Mouse (Mus musculus) MEL (cell line): ENCODE results near the gene Rpl3.

Experiments
- CTCF ChIP-seq, 3 experiments: IDR thresholded peaks in 2 of 3; conservative IDR thresholded peaks in 1 of 3; 2 replicates each; pipeline ENCODE4 v1.5.1; 2011 to 2012; ENCODE audit warnings: low read length in 3 of 3, low read depth in 2 of 3, mild to moderate bottlenecking in 2 of 3, improper control_type of control experiment in 1 of 3, inconsistent platforms in 1 of 3, mixed read lengths in 1 of 3, moderate library complexity in 1 of 3; ENCODE audit not compliant: control insufficient read depth in 1 of 3, insufficient read depth in 1 of 3, poor library complexity in 1 of 3, severe bottlenecking in 1 of 3
- E2F4 ChIP-seq: IDR thresholded peaks from 2 replicates; pipeline ENCODE4 v1.6.1; 2011; ENCODE audit warnings: low read depth, low read length, improper control_type of control experiment, borderline replicate concordance
- EP300 ChIP-seq, 2 experiments: IDR thresholded peaks; 2 replicates each; pipeline ENCODE4 v1.6.1; 2011; ENCODE audit warnings: improper control_type of control experiment in 2 of 2, low read length in 2 of 2, low read depth in 1 of 2, mild to moderate bottlenecking in 1 of 2
- ETS1 ChIP-seq: IDR thresholded peaks from 2 replicates; pipeline ENCODE4 v1.6.1; 2012; ENCODE audit warnings: low read depth, mild to moderate bottlenecking, inconsistent platforms, low read length, improper control_type of control experiment, moderate library complexity
- GATA1 ChIP-seq: IDR thresholded peaks from 2 replicates; pipeline ENCODE4 v1.6.1; 2011; ENCODE audit warnings: low read depth, low read length, improper control_type of control experiment
- KAT2A ChIP-seq: conservative IDR thresholded peaks from 2 replicates; pipeline ENCODE4 v1.6.1; 2012; ENCODE audit warnings: low read depth, low read length, improper control_type of control experiment, inconsistent platforms
- MAZ ChIP-seq: IDR thresholded peaks from 2 replicates; pipeline ENCODE4 v1.6.1; 2012; ENCODE audit warnings: low read depth, mild to moderate bottlenecking, inconsistent platforms, low read length, improper control_type of control experiment
- MEF2A ChIP-seq: IDR thresholded peaks from 2 replicates; pipeline ENCODE4 v1.6.1; 2014; ENCODE audit warnings: low read depth, mild to moderate bottlenecking, inconsistent platforms, low read length, improper control_type of control experiment; ENCODE audit not compliant: poor library complexity, insufficient replicate concordance, severe bottlenecking; ENCODE audit errors: extremely low read depth
- NELFE ChIP-seq: IDR thresholded peaks from 2 replicates; pipeline ENCODE4 v1.6.1; 2011; ENCODE audit warnings: low read depth, low read length, improper control_type of control experiment
- POLR2A ChIP-seq, 2 experiments: IDR thresholded peaks; 2 replicates each; pipeline ENCODE4 v1.6.1; 2011 to 2012; ENCODE audit warnings: low read length in 2 of 2, mild to moderate bottlenecking in 2 of 2, control low read depth in 1 of 2, improper control_type of control experiment in 1 of 2, low read depth in 1 of 2, moderate library complexity in 1 of 2; ENCODE audit not compliant: control insufficient read depth in 1 of 2, insufficient read depth in 1 of 2, poor library complexity in 1 of 2
- POLR2AphosphoS5 ChIP-seq: IDR thresholded peaks from 2 replicates; pipeline ENCODE4 v1.6.1; 2012; ENCODE audit warnings: low read depth, borderline replicate concordance, mild to moderate bottlenecking, inconsistent platforms, low read length, moderate library complexity, mixed read lengths
- TCF12 ChIP-seq: IDR thresholded peaks from 2 replicates; pipeline ENCODE4 v1.6.1; 2014; ENCODE audit warnings: low read depth, mild to moderate bottlenecking, inconsistent platforms, low read length, improper control_type of control experiment, moderate library complexity
- ZC3H11A ChIP-seq: IDR thresholded peaks from 2 replicates; pipeline ENCODE4 v1.6.1; 2012; ENCODE audit warnings: low read depth, mild to moderate bottlenecking, inconsistent platforms, low read length, improper control_type of control experiment
- ZNF384 ChIP-seq: IDR thresholded peaks from 2 replicates; pipeline ENCODE4 v1.6.1; 2012; ENCODE audit warnings: low read depth, mild to moderate bottlenecking, inconsistent platforms, low read length, improper control_type of control experiment

DNA sequence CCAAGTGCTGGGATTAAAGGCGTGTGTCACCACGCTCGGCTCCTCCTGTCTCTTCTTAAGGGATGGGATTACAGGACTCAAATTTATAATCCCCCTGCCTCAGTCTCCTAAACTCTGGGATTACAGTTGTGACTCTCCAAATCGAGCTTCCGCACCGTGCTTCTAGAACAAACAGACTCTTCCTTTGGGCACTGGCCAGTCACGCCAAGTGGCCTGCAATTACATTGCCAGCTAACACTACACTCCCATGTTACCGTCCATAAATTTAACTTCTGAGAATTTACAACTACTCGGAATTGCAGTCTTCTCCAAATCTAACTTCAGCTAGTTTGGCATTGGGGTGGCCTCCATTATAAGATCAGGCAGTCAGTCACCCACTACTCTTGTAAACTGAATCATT, 40.8 kb upstream of the Rpl3 start:
- TF ChIP-seq CTCF (IDR thresholded peaks at IDR 0.05 in 2 of 3, conservative IDR thresholded peaks at IDR 0.05 in 1 of 3; ENCODE audit: control insufficient read depth in 1 of 3, insufficient read depth in 1 of 3, low read depth in 2 of 3, low read length in 3 of 3, poor library complexity in 1 of 3, severe bottlenecking in 1 of 3) (no peak), GATA1 (no peak), TCF12 (no peak), MEF2A (no peak), ZC3H11A (no peak), ETS1 (no peak), E2F4 (no peak), POLR2AphosphoS5 (no peak), POLR2A (IDR thresholded peaks at IDR 0.05; ENCODE audit: control insufficient read depth in 1 of 2, insufficient read depth in 1 of 2, low read depth in 1 of 2, low read length in 2 of 2, poor library complexity in 1 of 2) (no peak), ZNF384 (no peak), EP300 (IDR thresholded peaks at IDR 0.05; ENCODE audit: low read depth in 1 of 2, low read length in 2 of 2) (no peak), KAT2A (no peak), NELFE (no peak), MAZ (no peak)
